Mouse (Mus musculus): ENCODE measurements around the gene Gatad2a. TPM values are rescaled to one million over a fixed set of nuclear protein-coding genes. Genes with fewer than 3 reads are reported as not detected.

The Gatad2a gene
- polyA plus RNA-seq, 1 experiment from 2014 or later: 49.6 TPM

DNA sequence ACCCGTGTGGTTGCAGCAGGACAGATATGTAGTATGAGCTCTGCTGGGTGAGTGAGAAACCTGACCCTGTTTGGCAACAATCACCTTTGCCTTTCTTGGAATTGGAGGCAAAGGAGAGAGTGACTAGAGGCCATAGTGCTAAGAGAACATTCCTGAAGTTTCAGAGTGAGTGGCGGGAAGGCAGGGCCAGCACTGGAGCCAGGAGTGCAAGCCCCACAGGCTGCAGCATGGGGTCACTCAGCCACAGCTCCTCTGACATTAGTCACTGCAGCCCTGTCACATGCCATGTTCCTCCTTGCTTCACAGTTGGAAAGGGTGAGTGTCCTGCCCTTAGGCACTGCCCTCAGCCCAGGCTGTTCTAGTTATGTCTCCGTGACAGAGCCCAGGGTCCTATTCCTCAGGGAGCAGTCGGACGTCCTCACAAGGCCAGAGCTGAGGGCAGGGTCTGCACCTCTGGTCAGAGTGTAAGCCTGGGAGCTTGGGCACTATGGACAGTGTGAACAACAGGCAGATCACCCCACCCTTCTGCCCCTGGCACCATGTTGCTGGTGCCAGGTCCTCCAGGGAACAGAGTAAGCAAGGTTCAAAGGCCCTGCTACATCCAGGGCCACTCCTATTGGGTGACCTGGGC is 128.4 kb downstream of the Gatad2a start:
- H3K4me3 ChIP-seq (ENCODE audit: low read depth, low read length): no peak overlapping the region
- peak; percentile 49; the same call in 1 of the 2 replicates for ATAC-seq (ENCODE audit: insufficient number of reproducible peaks, insufficient read depth, low FRiP score, low read depth)
- no peak overlapping the region for H3K9ac ChIP-seq (replicated peaks; ENCODE audit: low read depth, low read length)
- H3K27me3 ChIP-seq (ENCODE audit: control insufficient read depth, insufficient read depth, low read length): no peaks in the 10 kb centered on the region
- no peak overlapping the region for H3K4me2 ChIP-seq (replicated peaks; ENCODE audit: low read depth, low read length)
- H3K9me3 ChIP-seq (ENCODE audit: control insufficient read depth, low read depth, low read length): no peaks in the 10 kb centered on the region
- no peaks in the 10 kb centered on the region for H3K36me3 ChIP-seq (ENCODE audit: control insufficient read depth, insufficient read depth, low read length)
- no peak overlapping the region for H3K27ac ChIP-seq (ENCODE audit: low read length)
- 72% methylated on average over 5 of the region's 5 CpGs for WGBS
- no peaks in the 10 kb centered on the region for H3K4me1 ChIP-seq (ENCODE audit: control insufficient read depth, insufficient read depth, low read length)

DNA sequence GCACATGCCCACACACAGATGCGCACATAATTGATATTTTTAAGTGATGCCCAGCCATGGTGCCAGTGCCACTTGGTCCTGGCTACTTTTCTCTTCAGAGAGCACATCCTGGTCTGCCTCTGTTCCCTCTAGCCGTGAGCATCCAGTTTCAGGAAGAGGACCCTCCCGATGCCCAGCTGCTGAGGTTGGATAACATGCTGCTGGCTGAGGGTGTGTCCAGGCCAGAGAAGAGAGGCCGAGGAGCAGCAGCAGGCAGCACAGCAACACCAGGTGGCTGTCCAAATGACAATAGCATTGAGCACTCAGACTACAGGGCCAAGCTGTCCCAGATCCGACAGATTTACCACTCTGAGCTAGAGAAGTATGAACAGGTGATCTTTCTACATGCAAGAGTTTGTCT is 132.0 kb downstream of the Gatad2a start:
- WGBS: 73% methylated on average over 5 of the region's 5 CpGs
- Histone ChIP-seq H3K4me2 (replicated peaks; ENCODE audit: low read depth, low read length) (no peak overlapping the region), H3K9me3 (ENCODE audit: control insufficient read depth, low read depth, low read length) (no peaks in the 10 kb centered on the region), H3K27me3 (ENCODE audit: control insufficient read depth, insufficient read depth, low read length) (no peaks in the 10 kb centered on the region), H3K36me3 (ENCODE audit: control insufficient read depth, insufficient read depth, low read length) (no peaks in the 10 kb centered on the region), H3K4me3 (ENCODE audit: low read depth, low read length) (no peak overlapping the region), H3K9ac (replicated peaks; ENCODE audit: low read depth, low read length) (no peak overlapping the region), H3K27ac (ENCODE audit: low read length) (no peak overlapping the region), H3K4me1 (ENCODE audit: control insufficient read depth, insufficient read depth, low read length) (no peaks in the 10 kb centered on the region)
- no peak for ATAC-seq (ENCODE audit: insufficient number of reproducible peaks, insufficient read depth, low FRiP score, low read depth)

DNA sequence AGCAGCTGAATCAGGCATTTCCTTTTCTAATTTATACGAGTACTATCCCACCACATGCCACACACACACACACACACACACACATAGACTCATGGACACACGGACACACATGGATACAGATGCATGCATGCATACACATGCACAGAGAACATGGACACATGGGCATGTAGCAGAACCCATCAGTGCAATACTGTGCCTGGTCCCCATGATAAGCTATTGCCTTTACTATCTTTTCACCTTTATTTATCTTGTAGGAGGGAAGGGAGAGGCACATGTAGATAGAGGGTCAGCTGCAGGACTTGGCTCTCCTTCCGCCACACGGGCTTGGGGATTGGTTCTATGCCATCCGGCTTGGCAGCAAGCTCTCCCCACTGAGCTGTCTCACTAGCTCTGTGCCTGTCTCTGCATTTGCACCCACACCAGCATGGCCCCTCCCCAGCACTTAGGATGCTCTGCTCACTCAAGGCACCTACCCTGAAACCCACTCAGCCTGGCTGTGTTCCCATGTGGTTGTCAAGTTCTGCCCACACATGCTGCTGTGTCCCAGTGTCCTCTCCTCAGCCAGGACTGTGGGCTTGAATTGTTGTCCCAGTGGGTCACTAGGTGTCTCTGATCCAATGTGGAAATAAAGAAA is 132.7 kb downstream of the Gatad2a start:
- WGBS: 81% methylated on average over 5 of the region's 5 CpGs
- Histone ChIP-seq H3K36me3 (ENCODE audit: control insufficient read depth, insufficient read depth, low read length) (no peaks in the 10 kb centered on the region), H3K4me2 (replicated peaks; ENCODE audit: low read depth, low read length) (no peak overlapping the region), H3K9me3 (ENCODE audit: control insufficient read depth, low read depth, low read length) (no peaks in the 10 kb centered on the region), H3K4me3 (ENCODE audit: low read depth, low read length) (no peak overlapping the region), H3K9ac (replicated peaks; ENCODE audit: low read depth, low read length) (no peak overlapping the region), H3K27me3 (ENCODE audit: control insufficient read depth, insufficient read depth, low read length) (no peaks in the 10 kb centered on the region), H3K4me1 (ENCODE audit: control insufficient read depth, insufficient read depth, low read length) (no peaks in the 10 kb centered on the region), H3K27ac (ENCODE audit: low read length) (no peak overlapping the region)
- ATAC-seq (ENCODE audit: insufficient number of reproducible peaks, insufficient read depth, low FRiP score, low read depth): no peak

DNA sequence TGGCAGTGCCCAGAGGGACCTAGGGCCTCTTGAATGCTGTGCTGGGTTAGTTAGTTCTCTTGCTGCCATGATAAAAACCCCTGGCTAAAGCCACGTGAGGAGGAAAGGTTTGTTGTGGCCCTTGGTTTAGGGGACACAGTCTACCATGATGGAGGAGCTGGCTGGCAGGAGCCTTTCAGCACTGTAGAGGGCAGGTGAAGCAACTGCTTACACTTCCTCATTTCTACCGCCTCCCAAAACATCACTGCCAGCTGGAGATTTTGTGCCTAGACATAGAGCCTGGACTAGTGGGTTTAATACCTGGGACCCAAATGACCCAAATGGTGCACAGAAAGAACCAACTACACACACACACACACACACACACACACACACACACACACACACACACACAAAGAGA is 134.9 kb downstream of the Gatad2a start:
- H3K4me3 ChIP-seq (ENCODE audit: low read depth, low read length): no peak overlapping the region
- no peak overlapping the region for H3K27ac ChIP-seq (ENCODE audit: low read length)
- WGBS: 68% methylated on average over 2 of the region's 2 CpGs
- no peaks in the 10 kb centered on the region for H3K4me1 ChIP-seq (ENCODE audit: control insufficient read depth, insufficient read depth, low read length)
- H3K36me3 ChIP-seq (ENCODE audit: control insufficient read depth, insufficient read depth, low read length): no peaks in the 10 kb centered on the region
- no peaks in the 10 kb centered on the region for H3K27me3 ChIP-seq (ENCODE audit: control insufficient read depth, insufficient read depth, low read length)
- H3K9ac ChIP-seq (replicated peaks; ENCODE audit: low read depth, low read length): no peak overlapping the region
- H3K9me3 ChIP-seq (ENCODE audit: control insufficient read depth, low read depth, low read length): no peaks in the 10 kb centered on the region
- ATAC-seq (ENCODE audit: insufficient number of reproducible peaks, insufficient read depth, low FRiP score, low read depth): no peak
- no peak overlapping the region for H3K4me2 ChIP-seq (replicated peaks; ENCODE audit: low read depth, low read length)

DNA sequence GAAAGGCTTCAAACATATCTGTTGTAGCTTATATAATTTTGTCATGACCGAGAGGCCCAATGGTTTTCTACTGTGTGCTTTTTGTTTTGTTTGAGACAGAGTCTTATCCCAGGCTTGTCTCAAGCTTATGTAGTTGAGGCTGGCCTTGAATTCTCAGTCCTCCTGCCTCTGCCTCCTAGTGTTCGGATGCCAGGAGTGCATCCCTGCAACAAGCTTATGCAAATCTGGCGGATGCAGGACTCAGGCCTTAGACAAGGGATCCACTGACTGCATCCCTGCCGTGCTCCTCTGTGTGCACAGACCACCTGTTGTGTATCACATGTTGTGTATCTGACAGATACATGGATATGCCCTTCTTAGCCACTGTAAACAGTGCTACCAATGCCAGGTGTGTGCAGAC is 135.4 kb downstream of the Gatad2a start:
- Histone ChIP-seq H3K4me3 (ENCODE audit: low read depth, low read length) (no peak overlapping the region), H3K27me3 (ENCODE audit: control insufficient read depth, insufficient read depth, low read length) (no peaks in the 10 kb centered on the region), H3K36me3 (ENCODE audit: control insufficient read depth, insufficient read depth, low read length) (no peaks in the 10 kb centered on the region), H3K4me1 (ENCODE audit: control insufficient read depth, insufficient read depth, low read length) (no peaks in the 10 kb centered on the region), H3K4me2 (replicated peaks; ENCODE audit: low read depth, low read length) (no peak overlapping the region), H3K27ac (ENCODE audit: low read length) (no peak overlapping the region), H3K9ac (replicated peaks; ENCODE audit: low read depth, low read length) (no peak overlapping the region), H3K9me3 (ENCODE audit: control insufficient read depth, low read depth, low read length) (no peaks in the 10 kb centered on the region)
- 62% methylated on average over 4 of the region's 4 CpGs for WGBS
- ATAC-seq (ENCODE audit: insufficient number of reproducible peaks, insufficient read depth, low FRiP score, low read depth): no peak

Other genes starting within 250 kb of the Gatad2a start
- 6.1 and 6.3 TPM in 2 replicates for gene Zfp963, start 246.4 kb downstream of the Gatad2a start, polyA plus RNA-seq (2014; fragmentation: Nextera tagmentation; extraction: Ambion mirVana)
- 0.90 TPM in 1 of 2 replicates, not detected in the other for gene Gm20422, start 221.5 kb downstream of the Gatad2a start, polyA plus RNA-seq (2014; fragmentation: Nextera tagmentation; extraction: Ambion mirVana)
- gene Atp13a1, start 205.2 kb downstream of the Gatad2a start, polyA plus RNA-seq (2014; fragmentation: Nextera tagmentation; extraction: Ambion mirVana): 45.7 and 45.9 TPM in 2 replicates
- 35.3 and 35.4 TPM in 2 replicates for gene Zfp866, start 205.2 kb downstream of the Gatad2a start, polyA plus RNA-seq (2014; fragmentation: Nextera tagmentation; extraction: Ambion mirVana)
- 7.1 and 11.9 TPM in 2 replicates for gene Gmip, start 187.7 kb downstream of the Gatad2a start, polyA plus RNA-seq (2014; fragmentation: Nextera tagmentation; extraction: Ambion mirVana)
- gene Lpar2, start 174.0 kb downstream of the Gatad2a start, polyA plus RNA-seq (2014; fragmentation: Nextera tagmentation; extraction: Ambion mirVana): 1.2 and 1.6 TPM in 2 replicates
- gene Pbx4, start 163.9 kb downstream of the Gatad2a start, polyA plus RNA-seq (2014; fragmentation: Nextera tagmentation; extraction: Ambion mirVana): 5.9 and 8.8 TPM in 2 replicates
- 0.42 and 0.64 TPM in 2 replicates for gene Cilp2, start 108.7 kb downstream of the Gatad2a start, polyA plus RNA-seq (2014; fragmentation: Nextera tagmentation; extraction: Ambion mirVana)
- gene Tssk6, start 94.2 kb downstream of the Gatad2a start, polyA plus RNA-seq (2014; fragmentation: Nextera tagmentation; extraction: Ambion mirVana): 3.4 and 3.9 TPM in 2 replicates
- gene Ndufa13, start 93.8 kb downstream of the Gatad2a start, polyA plus RNA-seq (2014; fragmentation: Nextera tagmentation; extraction: Ambion mirVana): 190 and 202 TPM in 2 replicates
- gene Yjefn3, start 93.7 kb downstream of the Gatad2a start, polyA plus RNA-seq (2014; fragmentation: Nextera tagmentation; extraction: Ambion mirVana): 3.7 and 4.9 TPM in 2 replicates
- gene Mau2, start 46.4 kb upstream of the Gatad2a start, polyA plus RNA-seq (2014; fragmentation: Nextera tagmentation; extraction: Ambion mirVana): 53.4 and 58.5 TPM in 2 replicates
- gene Sugp1, start 46.4 kb upstream of the Gatad2a start, polyA plus RNA-seq (2014; fragmentation: Nextera tagmentation; extraction: Ambion mirVana): 35.3 and 40.1 TPM in 2 replicates
- 0.70 and 2.0 TPM in 2 replicates for gene Tm6sf2, start 76.5 kb upstream of the Gatad2a start, polyA plus RNA-seq (2014; fragmentation: Nextera tagmentation; extraction: Ambion mirVana)
- not detected in 2 replicates for gene Hapln4, start 87.1 kb upstream of the Gatad2a start, polyA plus RNA-seq (2014; fragmentation: Nextera tagmentation; extraction: Ambion mirVana)
- gene Ncan, start 124.5 kb upstream of the Gatad2a start, polyA plus RNA-seq (2014; fragmentation: Nextera tagmentation; extraction: Ambion mirVana): 1.9 and 2.1 TPM in 2 replicates
- 28.5 and 29.1 TPM in 2 replicates for gene Nr2c2ap, start 134.9 kb upstream of the Gatad2a start, polyA plus RNA-seq (2014; fragmentation: Nextera tagmentation; extraction: Ambion mirVana)
- 12.1 and 20.0 TPM in 2 replicates for gene Rfxank, start 142.8 kb upstream of the Gatad2a start, polyA plus RNA-seq (2014; fragmentation: Nextera tagmentation; extraction: Ambion mirVana)
- 45.9 and 57.4 TPM in 2 replicates for gene Borcs8, start 143.1 kb upstream of the Gatad2a start, polyA plus RNA-seq (2014; fragmentation: Nextera tagmentation; extraction: Ambion mirVana)
- 0.32 TPM in 1 of 2 replicates, not detected in the other for gene Mef2b, start 143.3 kb upstream of the Gatad2a start, polyA plus RNA-seq (2014; fragmentation: Nextera tagmentation; extraction: Ambion mirVana)
- 45.3 and 49.4 TPM in 2 replicates for gene Tmem161a, start 176.0 kb upstream of the Gatad2a start, polyA plus RNA-seq (2014; fragmentation: Nextera tagmentation; extraction: Ambion mirVana)
- 3.9 and 4.2 TPM in 2 replicates for gene Slc25a42, start 215.9 kb upstream of the Gatad2a start, polyA plus RNA-seq (2014; fragmentation: Nextera tagmentation; extraction: Ambion mirVana)
- 30.7 and 34.6 TPM in 2 replicates for gene Sugp2, start 237.8 kb upstream of the Gatad2a start, polyA plus RNA-seq (2014; fragmentation: Nextera tagmentation; extraction: Ambion mirVana)
- gene Armc6, start 238.1 kb upstream of the Gatad2a start, polyA plus RNA-seq (2014; fragmentation: Nextera tagmentation; extraction: Ambion mirVana): 23.2 and 27.0 TPM in 2 replicates

All from stomach, embryonic 14.5 days (tissue).